Mouse (Mus musculus): ENCODE measurements around the gene Slc25a21. TPM values are rescaled to one million over a fixed set of nuclear protein-coding genes. Genes with fewer than 3 reads are reported as not detected.
A peak's percentile ranks its signal among the peaks of the same experiment; 100 is the strongest.

Gene Slc25a21
- total and polyA plus RNA-seq, 2 experiments from 2014 or later: 0.19 to 0.29 TPM

DNA sequence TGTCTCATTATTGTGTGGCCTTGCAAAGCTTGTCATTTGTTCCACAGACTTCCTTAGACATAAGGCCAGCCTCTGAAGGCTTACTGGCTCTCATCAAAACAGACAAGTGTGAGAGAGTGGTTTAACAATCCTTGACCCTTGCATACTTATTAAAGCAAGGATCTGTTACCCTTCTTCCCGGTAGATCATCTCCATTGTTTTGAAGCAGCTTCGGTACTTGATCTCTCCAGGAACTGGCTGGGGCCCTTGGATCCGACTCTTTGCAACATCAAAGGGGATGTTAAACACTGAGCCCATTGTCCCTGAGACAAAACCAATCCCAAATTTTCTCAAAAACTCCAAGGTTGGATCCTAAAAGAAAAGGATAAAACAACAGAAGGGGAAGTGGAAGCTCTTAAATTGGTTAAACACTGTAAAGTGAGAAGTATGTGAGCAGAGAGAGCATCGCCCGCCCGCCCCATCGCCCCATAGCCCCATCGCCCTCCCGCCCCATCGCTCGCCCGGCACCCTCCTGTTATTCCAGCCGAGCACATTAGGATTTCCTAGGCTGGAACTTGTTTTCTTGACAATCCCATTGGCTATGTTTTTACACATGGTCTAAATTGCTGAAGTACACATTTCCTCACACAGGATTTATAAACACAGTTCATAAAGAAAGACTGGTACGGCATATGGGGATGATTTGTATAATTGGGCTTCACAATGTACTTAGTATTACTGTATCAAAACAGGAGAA lies 479.1 kb downstream of the Slc25a21 start:
- no peaks in the 10 kb centered on the region for H3K36me3 ChIP-seq (ENCODE audit: insufficient read depth)
- no peak for TF ChIP-seq CTCF (IDR thresholded peaks at IDR 0.05; ENCODE audit: low read depth)
- H3K27ac ChIP-seq (ENCODE audit: low read depth, low read length): no peak overlapping the region
- DNase-seq (no peak), ATAC-seq (no peak)
- peaks cover 9% of the 10 kb centered on the region for H3K27me3 ChIP-seq (ENCODE audit: insufficient read depth, low read length)
- 7% methylated on average over 14 of the region's 14 CpGs for WGBS
- no peaks in the 10 kb centered on the region for H3K9me3 ChIP-seq (ENCODE audit: low read length)
- no peak overlapping the region for H3K9ac ChIP-seq
- H3K4me3 ChIP-seq (ENCODE audit: low read depth, low read length): no peak overlapping the region
- no peaks in the 10 kb centered on the region for H3K4me1 ChIP-seq (ENCODE audit: insufficient read depth)
- no peak overlapping the region for H3K4me2 ChIP-seq (ENCODE audit: low read depth)

DNA sequence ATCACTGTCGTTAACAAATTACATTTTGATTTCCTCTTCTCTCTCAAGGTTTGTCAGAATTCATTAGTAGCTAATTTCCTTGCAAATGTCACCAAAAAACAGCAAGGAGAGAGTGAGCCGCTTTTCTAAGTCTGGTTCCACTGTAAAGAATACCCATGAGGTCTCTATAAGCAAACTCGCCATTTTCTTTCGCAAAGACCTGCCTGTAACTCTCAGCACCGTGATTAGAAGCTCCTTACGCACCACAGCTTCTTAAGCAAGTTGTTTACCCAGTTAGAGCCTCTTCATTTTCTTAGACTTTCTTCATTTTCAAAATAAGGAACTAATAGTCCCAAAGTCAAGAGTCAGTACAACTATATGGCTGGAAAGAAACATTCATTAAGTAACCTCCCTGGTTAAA lies 496.3 kb downstream of the Slc25a21 start:
- Histone ChIP-seq H3K4me1 (ENCODE audit: insufficient read depth) (no peaks in the 10 kb centered on the region; the same call in 1 of the 2 replicates), H3K4me3 (ENCODE audit: low read depth, low read length) (no peak overlapping the region), H3K4me2 (ENCODE audit: low read depth) (no peak overlapping the region), H3K27me3 (ENCODE audit: insufficient read depth, low read length) (peaks cover 81% of the 10 kb centered on the region), H3K9me3 (ENCODE audit: low read length) (no peaks in the 10 kb centered on the region), H3K27ac (ENCODE audit: low read depth, low read length) (no peak overlapping the region), H3K9ac (no peak overlapping the region), H3K36me3 (ENCODE audit: insufficient read depth) (no peaks in the 10 kb centered on the region)
- no peak for DNase-seq
- ATAC-seq: no peak
- TF ChIP-seq CTCF (IDR thresholded peaks at IDR 0.05; ENCODE audit: low read depth): no peak
- WGBS: 4% methylated on average over 6 of the region's 6 CpGs

DNA sequence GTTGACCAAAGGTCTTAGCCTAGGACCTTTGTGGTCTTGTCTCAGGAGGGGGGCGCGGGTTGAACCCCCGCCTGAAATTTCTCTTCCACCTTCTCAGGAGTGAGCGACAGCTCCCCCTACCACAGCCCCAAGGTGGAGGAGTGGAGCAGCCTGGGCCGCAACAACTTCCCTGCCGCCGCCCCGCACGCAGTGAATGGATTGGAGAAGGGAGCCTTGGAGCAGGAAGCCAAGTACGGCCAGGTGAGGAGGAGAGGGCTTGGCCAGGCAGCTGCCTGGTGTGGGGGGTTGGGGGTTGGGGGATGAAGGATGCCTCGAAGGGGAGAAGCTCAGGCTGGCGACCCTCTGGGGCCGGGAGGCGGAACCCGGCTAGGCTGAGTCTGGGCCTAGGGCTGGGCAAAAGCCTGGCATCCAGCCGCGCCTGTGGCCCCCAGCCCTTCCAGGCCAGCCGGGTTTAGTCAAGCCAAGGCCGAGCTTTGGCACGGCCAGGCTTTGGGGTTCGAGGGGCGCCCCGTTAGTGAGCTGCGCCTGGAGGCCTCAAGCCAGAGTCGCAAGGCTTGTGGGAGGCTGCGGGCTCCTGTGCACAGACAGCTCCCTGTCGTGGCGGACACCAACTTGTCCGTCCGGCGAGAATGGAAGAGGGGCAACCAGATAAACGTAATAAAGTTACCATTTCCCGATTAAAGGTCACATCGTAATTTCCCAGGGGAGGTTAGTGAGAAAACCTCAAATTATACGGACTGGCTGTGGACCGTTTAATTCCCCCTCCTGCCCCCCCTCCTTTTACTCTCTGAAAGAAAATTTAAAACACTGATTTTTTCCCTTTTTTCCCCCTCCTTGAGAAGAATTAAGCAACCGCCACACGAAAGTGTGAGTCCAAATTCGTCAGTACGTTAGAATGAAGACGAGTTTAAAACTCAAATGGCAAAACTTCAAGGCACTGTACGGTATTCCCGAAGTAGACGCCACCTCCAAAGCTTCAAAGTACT lies 497.1 kb downstream of the Slc25a21 start:
- Histone ChIP-seq H3K4me3 (ENCODE audit: low read depth, low read length) (no peak overlapping the region), H3K4me1 (ENCODE audit: insufficient read depth) (peaks cover 7% of the 10 kb centered on the region; the same call in 1 of the 2 replicates), H3K27ac (ENCODE audit: low read depth, low read length) (no peak overlapping the region), H3K4me2 (ENCODE audit: low read depth) (no peak overlapping the region), H3K36me3 (ENCODE audit: insufficient read depth) (no peaks in the 10 kb centered on the region), H3K9ac (no peak overlapping the region), H3K9me3 (ENCODE audit: low read length) (no peaks in the 10 kb centered on the region), H3K27me3 (ENCODE audit: insufficient read depth, low read length) (peaks cover 81% of the 10 kb centered on the region)
- WGBS: 4% methylated on average over 44 of the region's 44 CpGs
- DNase-seq: no peak
- TF ChIP-seq CTCF (IDR thresholded peaks at IDR 0.05; ENCODE audit: low read depth): no peak
- ATAC-seq: no peak

DNA sequence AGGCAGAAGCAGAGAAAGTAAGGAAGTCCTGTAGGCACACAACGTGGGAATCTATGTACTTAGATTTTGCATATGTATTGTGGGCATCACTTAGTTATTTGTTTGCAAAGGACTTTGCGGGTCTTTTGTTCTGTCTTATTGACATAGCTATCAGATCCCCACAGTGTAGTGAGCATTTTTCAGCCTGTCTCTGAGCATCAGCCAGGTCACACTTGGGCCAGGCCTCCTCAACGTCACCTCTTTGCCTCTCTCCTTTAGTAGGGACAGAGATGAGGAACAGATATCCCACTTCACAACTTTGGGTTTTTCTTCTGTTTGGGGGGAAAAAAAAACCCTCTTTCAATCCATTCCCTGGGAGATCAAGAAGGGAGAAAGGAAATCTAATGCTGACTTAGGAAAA lies 497.9 kb downstream of the Slc25a21 start:
- ATAC-seq (no peak), DNase-seq (no peak)
- no peaks in the 10 kb centered on the region for H3K9me3 ChIP-seq (ENCODE audit: low read length)
- WGBS: 14% methylated on average over 3 of the region's 3 CpGs
- H3K27ac ChIP-seq (ENCODE audit: low read depth, low read length): no peak overlapping the region
- H3K4me2 ChIP-seq (ENCODE audit: low read depth): no peak overlapping the region
- H3K36me3 ChIP-seq (ENCODE audit: insufficient read depth): no peaks in the 10 kb centered on the region
- no peak for TF ChIP-seq CTCF (IDR thresholded peaks at IDR 0.05; ENCODE audit: low read depth)
- H3K27me3 ChIP-seq (ENCODE audit: insufficient read depth, low read length): peaks cover 83% of the 10 kb centered on the region
- no peak overlapping the region for H3K9ac ChIP-seq
- no peak overlapping the region for H3K4me3 ChIP-seq (ENCODE audit: low read depth, low read length)
- peaks cover 7% of the 10 kb centered on the region; the same call in 1 of the 2 replicates for H3K4me1 ChIP-seq (ENCODE audit: insufficient read depth)

DNA sequence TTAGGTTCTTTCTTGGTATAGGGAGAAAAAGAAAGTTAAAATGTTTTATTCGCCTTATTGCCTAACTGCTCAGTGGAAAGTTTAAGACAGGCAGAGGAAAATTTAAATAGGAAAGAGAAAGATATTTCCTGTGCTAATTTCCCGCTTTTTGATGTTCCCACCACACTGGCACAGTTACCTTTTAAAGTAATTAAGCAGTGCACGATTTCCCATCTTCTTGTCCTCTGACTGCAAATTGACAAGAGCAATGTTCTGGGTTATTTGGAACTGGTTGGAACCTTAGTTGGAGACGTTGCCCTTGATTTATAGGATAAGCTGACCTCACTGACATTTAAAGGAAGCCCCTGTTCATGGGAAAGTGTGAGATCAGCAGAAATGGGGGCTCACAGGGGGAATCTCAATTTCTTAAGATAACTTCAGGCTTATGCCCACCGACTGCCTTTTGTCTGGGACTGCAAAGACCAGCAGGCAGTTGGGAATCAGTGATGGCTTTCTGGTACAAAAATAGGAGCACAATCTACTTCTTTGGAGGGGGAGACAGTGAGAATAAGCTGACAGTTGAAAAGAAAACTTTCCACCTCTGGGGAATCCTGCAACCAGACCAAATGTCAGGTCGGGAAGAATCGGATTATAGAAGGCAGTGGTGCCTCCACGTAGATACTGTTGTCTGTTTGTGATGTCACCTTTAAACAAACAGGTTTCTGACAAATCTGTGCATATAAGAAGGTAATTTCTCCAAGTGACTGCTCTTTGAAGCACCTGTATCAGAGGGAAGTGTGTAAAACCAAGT lies 498.9 kb downstream of the Slc25a21 start:
- ATAC-seq: no peak
- no peak overlapping the region for H3K4me2 ChIP-seq (ENCODE audit: low read depth)
- peak; percentile 43 for DNase-seq
- H3K4me1 ChIP-seq (ENCODE audit: insufficient read depth): peaks cover 7% of the 10 kb centered on the region; the same call in 1 of the 2 replicates
- no peak overlapping the region for H3K9ac ChIP-seq
- H3K27ac ChIP-seq (ENCODE audit: low read depth, low read length): no peak overlapping the region
- H3K27me3 ChIP-seq (ENCODE audit: insufficient read depth, low read length): peaks cover 87% of the 10 kb centered on the region
- no peak for TF ChIP-seq CTCF (IDR thresholded peaks at IDR 0.05; ENCODE audit: low read depth)
- H3K9me3 ChIP-seq (ENCODE audit: low read length): no peaks in the 10 kb centered on the region
- no peaks in the 10 kb centered on the region for H3K36me3 ChIP-seq (ENCODE audit: insufficient read depth)
- H3K4me3 ChIP-seq (ENCODE audit: low read depth, low read length): no peak overlapping the region
- WGBS: 3% methylated on average over 8 of the region's 8 CpGs

DNA sequence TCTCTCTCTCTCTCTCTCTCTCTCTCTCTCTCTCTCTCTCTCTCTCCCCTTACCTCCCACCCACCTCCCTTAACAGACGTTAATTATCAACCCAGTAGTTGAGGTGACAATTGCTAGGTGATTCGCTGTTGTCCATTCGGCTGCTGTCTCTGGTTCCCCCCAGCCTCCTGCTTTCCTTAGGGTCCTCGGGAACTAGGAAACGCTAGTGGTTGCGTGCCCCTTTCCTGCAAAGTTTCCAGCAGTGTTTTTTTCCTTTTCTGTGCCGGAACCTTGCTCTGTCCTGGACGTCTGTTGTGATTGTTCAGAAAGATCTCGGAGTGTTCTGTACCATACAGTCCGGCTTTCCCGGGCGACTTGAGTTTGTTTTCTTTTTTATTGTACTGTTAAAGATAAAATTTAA lies 499.5 kb downstream of the Slc25a21 start:
- DNase-seq: no peak
- WGBS: 2% methylated on average over 12 of the region's 12 CpGs

More for the DNA sequence above, 499.5 kb downstream of the Slc25a21 start:
- Histone ChIP-seq H3K27ac (ENCODE audit: low read depth, low read length) (no peak overlapping the region), H3K27me3 (ENCODE audit: insufficient read depth, low read length) (peaks cover 90% of the 10 kb centered on the region), H3K9me3 (ENCODE audit: low read length) (no peaks in the 10 kb centered on the region), H3K4me2 (ENCODE audit: low read depth) (no peak overlapping the region), H3K4me3 (ENCODE audit: low read depth, low read length) (no peak overlapping the region), H3K4me1 (ENCODE audit: insufficient read depth) (peaks cover 7% of the 10 kb centered on the region; the same call in 1 of the 2 replicates), H3K9ac (no peak overlapping the region), H3K36me3 (ENCODE audit: insufficient read depth) (no peaks in the 10 kb centered on the region; the same call in 1 of the 2 replicates)
- TF ChIP-seq CTCF (IDR thresholded peaks at IDR 0.05; ENCODE audit: low read depth): no peak
- no peak for ATAC-seq

Measured in forebrain, postnatal 0 days (tissue).